Mouse (Mus musculus) c-Kit-positive CD71-positive TER-119-negative erythroid progenitor cells, embryonic 14.5 days (primary cell): ENCODE measurements around the gene Rab28.
A peak's percentile ranks its signal among the peaks of the same experiment; 100 is the strongest.
"Not testable (repeated sequence)": the region's sequence is repeated elsewhere in the genome, so short reads cannot be mapped to it uniquely, and the experiment has no call there.

Experiments used
- DNase-seq: peaks from one replicate; pipeline ENCODE4 v3.0.0-alpha.2; 2013; ENCODE audit warnings: low read depth

The Rab28 gene

GRCm38 (mm10) chr5:41708051-41708630 is at the start of gene Rab28:
TSS of gene Rab28 (minus strand) at chr5:41708157.
- peak; percentile 91 for DNase-seq

GRCm38 (mm10) chr5:41757338-41757737 is 49.4 kb upstream of the Rab28 start:
- DNase-seq, result no peak

- no peak for DNase-seq
Measured at GRCm38 (mm10) chr5:41756396-41756795, 48.4 kb upstream of the Rab28 start.

GRCm38 (mm10) chr5:41755373-41755960 is 47.5 kb upstream of the Rab28 start:
- DNase-seq, result no peak

GRCm38 (mm10) chr5:41754836-41755235 is 46.9 kb upstream of the Rab28 start:
- no peak for DNase-seq

GRCm38 (mm10) chr5:41754226-41754775 is 46.3 kb upstream of the Rab28 start:
- DNase-seq, result no peak

GRCm38 (mm10) chr5:41752721-41753120 is 44.8 kb upstream of the Rab28 start:
- no peak for DNase-seq

- no peak for DNase-seq
Measured at GRCm38 (mm10) chr5:41744898-41745780, 37.2 kb upstream of the Rab28 start.

GRCm38 (mm10) chr5:41744234-41744633 is 36.3 kb upstream of the Rab28 start:
- no peak for DNase-seq

- DNase-seq, result no peak
Measured at GRCm38 (mm10) chr5:41738817-41739216, 30.9 kb upstream of the Rab28 start.

- DNase-seq, result no peak
Measured at GRCm38 (mm10) chr5:41737039-41737438, 29.1 kb upstream of the Rab28 start.

GRCm38 (mm10) chr5:41727017-41727416 is 19.1 kb upstream of the Rab28 start:
- DNase-seq, result no peak

- no peak for DNase-seq
Measured at GRCm38 (mm10) chr5:41725573-41725972, 17.6 kb upstream of the Rab28 start.

GRCm38 (mm10) chr5:41707115-41708015 is 592 bp downstream of the Rab28 start:
- peak; percentile 25 for DNase-seq

- no peak for DNase-seq
Measured at GRCm38 (mm10) chr5:41706777-41707114, 1.2 kb downstream of the Rab28 start.

- not testable (repeated sequence) for DNase-seq
Measured at GRCm38 (mm10) chr5:41701085-41701484, 6.9 kb downstream of the Rab28 start.

GRCm38 (mm10) chr5:41697958-41698357 is 10.0 kb downstream of the Rab28 start:
- DNase-seq, result no peak

GRCm38 (mm10) chr5:41685016-41685415 is 22.9 kb downstream of the Rab28 start:
- no peak for DNase-seq

- no peak for DNase-seq
Measured at GRCm38 (mm10) chr5:41683976-41684375, 24.0 kb downstream of the Rab28 start.

- DNase-seq, result no peak
Measured at GRCm38 (mm10) chr5:41666012-41666411, 41.9 kb downstream of the Rab28 start.

GRCm38 (mm10) chr5:41636793-41637192 is 71.2 kb downstream of the Rab28 start:
- DNase-seq, result no peak
